Mouse (Mus musculus): ENCODE data around the gene Ints14. TPM values are rescaled to one million over a fixed set of nuclear protein-coding genes. Genes with fewer than 3 reads are reported as not detected.

The Ints14 gene
- polyA plus RNA-seq, 1 experiment = 24.0 TPM

GRCm38 (mm10) chr9:64947483-64948095 lies 13.1 kb upstream of the Ints14 start:
- TF ChIP-seq POLR2A (IDR thresholded peaks at IDR 0.05; ENCODE audit: control insufficient read depth, extremely low read depth, insufficient read depth, low read length, poor library complexity) (no peak), CTCF (IDR thresholded peaks at IDR 0.05; ENCODE audit: borderline replicate concordance, control insufficient read depth, extremely low read depth, insufficient read depth, low read length, poor library complexity) (no peak)
- Histone ChIP-seq H3K4me3 (ENCODE audit: control insufficient read depth, insufficient read depth, low read length) (no peak overlapping the region), H3K4me1 (replicated peaks; ENCODE audit: control insufficient read depth, insufficient read depth, low read length) (no peaks in the 10 kb centered on the region), H3K36me3 (ENCODE audit: control insufficient read depth, insufficient read depth, low read length) (no peaks in the 10 kb centered on the region), H3K27ac (ENCODE audit: control insufficient read depth, insufficient read depth, low read length) (no peak overlapping the region), H3K27me3 (ENCODE audit: control insufficient read depth, insufficient read depth, low read length) (no peaks in the 10 kb centered on the region)
- DNase-seq = no peak
- WGBS = 91% methylated on average over 9 of the region's 9 CpGs

GRCm38 (mm10) chr9:64951161-64951657 lies 9.5 kb upstream of the Ints14 start, which contains the start of gene Slc24a1:
Slc24a1 (minus strand) TSS chr9:64951607.
- Histone ChIP-seq H3K4me3 (ENCODE audit: control insufficient read depth, insufficient read depth, low read length) (no peak within 1 kb of the TSS), H3K27me3 (ENCODE audit: control insufficient read depth, insufficient read depth, low read length) (no peaks in the 10 kb centered on the region), H3K4me1 (replicated peaks; ENCODE audit: control insufficient read depth, insufficient read depth, low read length) (no peaks in the 10 kb centered on the region), H3K36me3 (ENCODE audit: control insufficient read depth, insufficient read depth, low read length) (no peaks in the 10 kb centered on the region), H3K27ac (ENCODE audit: control insufficient read depth, insufficient read depth, low read length) (no peak within 1 kb of the TSS)
- TF ChIP-seq POLR2A (IDR thresholded peaks at IDR 0.05; ENCODE audit: control insufficient read depth, extremely low read depth, insufficient read depth, low read length, poor library complexity) (no peak), CTCF (IDR thresholded peaks at IDR 0.05; ENCODE audit: borderline replicate concordance, control insufficient read depth, extremely low read depth, insufficient read depth, low read length, poor library complexity) (no peak)
- 68% methylated on average over 11 of the region's 11 CpGs for WGBS
- DNase-seq = no peak

GRCm38 (mm10) chr9:64952055-64952454 lies 8.7 kb upstream of the Ints14 start:
- DNase-seq = no peak
- Histone ChIP-seq H3K27ac (ENCODE audit: control insufficient read depth, insufficient read depth, low read length) (no peak overlapping the region), H3K4me1 (replicated peaks; ENCODE audit: control insufficient read depth, insufficient read depth, low read length) (peaks cover 3% of the 10 kb centered on the region; the same call in 1 of the 2 replicates), H3K36me3 (ENCODE audit: control insufficient read depth, insufficient read depth, low read length) (no peaks in the 10 kb centered on the region), H3K4me3 (ENCODE audit: control insufficient read depth, insufficient read depth, low read length) (no peak overlapping the region), H3K27me3 (ENCODE audit: control insufficient read depth, insufficient read depth, low read length) (no peaks in the 10 kb centered on the region)
- 53% methylated on average over 5 of the region's 5 CpGs for WGBS
- TF ChIP-seq CTCF (IDR thresholded peaks at IDR 0.05; ENCODE audit: borderline replicate concordance, control insufficient read depth, extremely low read depth, insufficient read depth, low read length, poor library complexity) (no peak), POLR2A (IDR thresholded peaks at IDR 0.05; ENCODE audit: control insufficient read depth, extremely low read depth, insufficient read depth, low read length, poor library complexity) (no peak)

- Histone ChIP-seq H3K36me3 (ENCODE audit: control insufficient read depth, insufficient read depth, low read length) (no peaks in the 10 kb centered on the region), H3K27me3 (ENCODE audit: control insufficient read depth, insufficient read depth, low read length) (no peaks in the 10 kb centered on the region), H3K4me3 (ENCODE audit: control insufficient read depth, insufficient read depth, low read length) (no peak overlapping the region), H3K4me1 (replicated peaks; ENCODE audit: control insufficient read depth, insufficient read depth, low read length) (peaks cover 3% of the 10 kb centered on the region; the same call in 1 of the 2 replicates), H3K27ac (ENCODE audit: control insufficient read depth, insufficient read depth, low read length) (no peak overlapping the region)
- no peak for DNase-seq
- no peak for TF ChIP-seq POLR2A (IDR thresholded peaks at IDR 0.05; ENCODE audit: control insufficient read depth, extremely low read depth, insufficient read depth, low read length, poor library complexity)
- TF ChIP-seq CTCF (IDR thresholded peaks at IDR 0.05; ENCODE audit: borderline replicate concordance, control insufficient read depth, extremely low read depth, insufficient read depth, low read length, poor library complexity) = no peak
- 87% methylated on average over 7 of the region's 7 CpGs for WGBS
Measured at GRCm38 (mm10) chr9:64953190-64953589, 7.5 kb upstream of the Ints14 start.

- DNase-seq = peak; percentile 35
- WGBS = 16% methylated on average over 12 of the region's 12 CpGs
- Histone ChIP-seq H3K4me3 (ENCODE audit: control insufficient read depth, insufficient read depth, low read length) (no peak overlapping the region), H3K4me1 (replicated peaks; ENCODE audit: control insufficient read depth, insufficient read depth, low read length) (peaks cover 3% of the 10 kb centered on the region; the same call in 1 of the 2 replicates), H3K27me3 (ENCODE audit: control insufficient read depth, insufficient read depth, low read length) (no peaks in the 10 kb centered on the region), H3K27ac (ENCODE audit: control insufficient read depth, insufficient read depth, low read length) (no peak overlapping the region), H3K36me3 (ENCODE audit: control insufficient read depth, insufficient read depth, low read length) (no peaks in the 10 kb centered on the region)
- TF ChIP-seq POLR2A (IDR thresholded peaks at IDR 0.05; ENCODE audit: control insufficient read depth, extremely low read depth, insufficient read depth, low read length, poor library complexity) = no peak
- no peak for TF ChIP-seq CTCF (IDR thresholded peaks at IDR 0.05; ENCODE audit: borderline replicate concordance, control insufficient read depth, extremely low read depth, insufficient read depth, low read length, poor library complexity)
Measured at GRCm38 (mm10) chr9:64956337-64956736, 4.4 kb upstream of the Ints14 start.

GRCm38 (mm10) chr9:64957276-64957675 lies 3.4 kb upstream of the Ints14 start:
- WGBS = 89% methylated on average over 3 of the region's 3 CpGs
- Histone ChIP-seq H3K36me3 (ENCODE audit: control insufficient read depth, insufficient read depth, low read length) (no peaks in the 10 kb centered on the region), H3K4me1 (replicated peaks; ENCODE audit: control insufficient read depth, insufficient read depth, low read length) (peaks cover 6% of the 10 kb centered on the region), H3K27me3 (ENCODE audit: control insufficient read depth, insufficient read depth, low read length) (no peaks in the 10 kb centered on the region), H3K27ac (ENCODE audit: control insufficient read depth, insufficient read depth, low read length) (no peak overlapping the region), H3K4me3 (ENCODE audit: control insufficient read depth, insufficient read depth, low read length) (no peak overlapping the region)
- no peak for DNase-seq
- TF ChIP-seq CTCF (IDR thresholded peaks at IDR 0.05; ENCODE audit: borderline replicate concordance, control insufficient read depth, extremely low read depth, insufficient read depth, low read length, poor library complexity) (no peak), POLR2A (IDR thresholded peaks at IDR 0.05; ENCODE audit: control insufficient read depth, extremely low read depth, insufficient read depth, low read length, poor library complexity) (no peak)

All from thymus, adult 2 months (tissue).